Mouse (Mus musculus) hematopoietic multipotent progenitor cell, adult 10-12 weeks (in vitro differentiated cells): Measurements from ENCODE around the gene Cbln4. TPM values are rescaled to one million over a fixed set of nuclear protein-coding genes. Genes with fewer than 3 reads are reported as not detected.

Experiments used
- polyA plus RNA-seq: library from polyadenylated mRNA; stranded (reverse); fragments of >175 nt; gene quantifications from 2 replicates; pipeline ENCODE4 v1.2.3, GENCODE M21; 2012; ENCODE audit warnings: low replicate concordance

The Cbln4 gene
- not detected in 2 replicates for polyA plus RNA-seq

DNA sequence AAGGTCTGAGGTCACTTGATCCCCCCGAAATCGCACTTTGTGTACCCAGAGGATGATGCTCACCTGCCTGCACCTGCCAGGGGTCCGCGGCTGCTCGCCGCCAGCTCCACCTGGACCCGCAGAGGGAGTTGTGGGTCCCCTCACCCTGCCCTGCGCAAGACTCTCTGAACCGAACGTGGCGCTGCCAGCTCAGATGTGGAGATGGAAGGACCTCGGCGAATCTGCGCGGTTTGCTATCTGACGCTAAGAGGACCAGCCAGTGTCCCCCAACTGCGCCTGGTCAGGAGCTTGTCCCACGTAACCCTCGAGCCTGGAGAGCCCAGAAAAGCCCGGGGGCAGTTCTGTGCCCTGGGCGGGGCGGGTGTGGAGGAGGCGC lies at the start of gene Cbln4:
TSS of gene Cbln4 (minus strand) at position 232 of the 376 bp plus-strand sequence.

Other genes with a start within 250 kb of the Cbln4 start
- gene Mc3r, start 205.0 kb upstream of the Cbln4 start, polyA plus RNA-seq = not detected in 2 replicates